Mouse (Mus musculus): Measurements from ENCODE around the gene Pam.

DNA sequence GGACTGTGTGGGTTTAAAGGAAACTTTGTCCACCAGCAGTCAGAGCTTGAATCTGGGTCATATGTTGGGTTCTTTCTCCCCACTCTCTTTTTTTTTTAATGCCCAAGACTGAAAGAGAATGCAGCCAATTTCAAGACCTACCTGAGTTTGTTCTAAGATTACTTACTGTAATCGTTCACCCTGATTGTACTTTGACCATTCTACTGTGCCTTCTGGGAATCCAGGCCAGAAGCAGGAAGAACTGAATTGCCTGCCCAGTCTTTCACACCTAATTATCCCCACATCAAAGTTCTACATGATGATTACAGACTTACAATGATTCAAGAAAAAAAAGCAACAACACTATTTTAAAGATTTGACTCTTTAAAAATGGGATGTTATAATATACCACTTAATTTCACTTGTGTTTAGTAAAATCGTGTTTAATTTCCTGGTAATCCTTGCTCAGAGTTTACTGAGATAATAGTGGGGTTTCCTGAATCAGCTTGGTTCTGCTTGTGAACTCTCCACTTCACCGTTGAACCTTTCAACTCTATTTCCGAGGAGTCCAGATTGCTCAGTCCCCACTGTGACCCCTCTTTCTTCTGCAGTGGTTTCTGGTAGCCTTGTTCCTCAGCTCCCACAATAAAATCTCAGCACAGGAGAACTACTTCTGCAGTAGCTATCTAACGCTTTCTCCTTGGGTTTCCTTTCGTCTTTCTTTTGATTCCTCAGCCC lies 69.4 kb downstream of the Pam start:
- TF ChIP-seq CTCF (conservative IDR thresholded peaks at IDR 0.05; ENCODE audit: low read length) = no peak
- no peak for TF ChIP-seq POU5F1 (IDR thresholded peaks at IDR 0.05; ENCODE audit: borderline replicate concordance, low read length)

Data from E14TG2a.4 (cell line).